Mouse (Mus musculus): Measurements from ENCODE around the gene Olfr1316. TPM values are rescaled to one million over a fixed set of nuclear protein-coding genes. Genes with fewer than 3 reads are reported as not detected.

Olfr1316 gene
- not detected in 2 replicates for polyA plus RNA-seq (2016; fragmentation: Nextera tagmentation; extraction: Ambion mirVana)

- 74% methylated on average over 2 of the region's 2 CpGs for WGBS (ENCODE audit: insufficient replicate concordance)
- H3K9me3 ChIP-seq (replicated peaks): no peaks in the 10 kb centered on the region
- H3K4me3 ChIP-seq: no peak within 1 kb of the TSS
- no peak within 1 kb of the TSS for H3K4me2 ChIP-seq
- H3K4me1 ChIP-seq: no peaks in the 10 kb centered on the region
- H3K9ac ChIP-seq: no peak within 1 kb of the TSS
- H3K27me3 ChIP-seq (replicated peaks): no peaks in the 10 kb centered on the region
- ATAC-seq: no peak
- no peaks in the 10 kb centered on the region for H3K36me3 ChIP-seq
- H3K27ac ChIP-seq: no peak within 1 kb of the TSS
These were observed at the start of gene Olfr1316 for GRCm38 (mm10) chr2:112134877-112135276. Olfr1316 (minus strand) TSS chr2:112134977.

- Histone ChIP-seq H3K27me3 (replicated peaks) (no peaks in the 10 kb centered on the region), H3K4me2 (no peak within 1 kb of the TSS), H3K4me3 (no peak within 1 kb of the TSS), H3K4me1 (no peaks in the 10 kb centered on the region), H3K9me3 (replicated peaks) (no peaks in the 10 kb centered on the region), H3K36me3 (no peaks in the 10 kb centered on the region), H3K9ac (no peak within 1 kb of the TSS), H3K27ac (no peak within 1 kb of the TSS)
- no peak for ATAC-seq
These were observed 19.1 kb upstream of the Olfr1316 start, which contains the start of gene Olfr1318 for GRCm38 (mm10) chr2:112153898-112154297. Olfr1318 (plus strand) TSS chr2:112154198.

GRCm38 (mm10) chr2:112140029-112140428 is 5.3 kb upstream of the Olfr1316 start, which contains the start of gene Olfr1317:
Olfr1317 (plus strand) TSS chr2:112140329.
- H3K4me2 ChIP-seq: no peak within 1 kb of the TSS
- no peak within 1 kb of the TSS for H3K9ac ChIP-seq
- H3K9me3 ChIP-seq (replicated peaks): no peaks in the 10 kb centered on the region
- no peak for ATAC-seq
- no peaks in the 10 kb centered on the region for H3K4me1 ChIP-seq
- H3K27ac ChIP-seq: no peak within 1 kb of the TSS
- no peak within 1 kb of the TSS for H3K4me3 ChIP-seq
- H3K27me3 ChIP-seq (replicated peaks): no peaks in the 10 kb centered on the region
- no peaks in the 10 kb centered on the region for H3K36me3 ChIP-seq
- WGBS (ENCODE audit: insufficient replicate concordance): 63% methylated on average over 2 of the region's 2 CpGs

- Histone ChIP-seq H3K9ac (no peak within 1 kb of the TSS), H3K4me3 (no peak within 1 kb of the TSS), H3K4me2 (no peak within 1 kb of the TSS), H3K36me3 (no peaks in the 10 kb centered on the region), H3K27ac (no peak within 1 kb of the TSS), H3K4me1 (no peaks in the 10 kb centered on the region), H3K27me3 (replicated peaks) (no peaks in the 10 kb centered on the region), H3K9me3 (replicated peaks) (no peaks in the 10 kb centered on the region)
- 42% methylated on average over 1 of the region's 1 CpGs for WGBS (ENCODE audit: insufficient replicate concordance)
- ATAC-seq: no peak
These were observed 19.4 kb downstream of the Olfr1316 start, which contains the start of gene Olfr1315-ps1 for GRCm38 (mm10) chr2:112115340-112115739. Olfr1315-ps1 (minus strand) TSS chr2:112115440.

GRCm38 (mm10) chr2:112096681-112097080 is 38.1 kb downstream of the Olfr1316 start, which contains the start of gene Olfr1314:
Olfr1314 (minus strand) TSS chr2:112096781.
- Histone ChIP-seq H3K27me3 (replicated peaks) (no peaks in the 10 kb centered on the region), H3K9me3 (replicated peaks) (no peaks in the 10 kb centered on the region), H3K4me2 (no peak within 1 kb of the TSS), H3K36me3 (no peaks in the 10 kb centered on the region), H3K9ac (no peak within 1 kb of the TSS), H3K4me1 (no peaks in the 10 kb centered on the region), H3K4me3 (no peak within 1 kb of the TSS), H3K27ac (no peak within 1 kb of the TSS)
- ATAC-seq: no peak

GRCm38 (mm10) chr2:112077743-112078142 is 57.0 kb downstream of the Olfr1316 start, which contains the start of gene Olfr1313:
Olfr1313 (minus strand) TSS chr2:112077843.
- Histone ChIP-seq H3K4me3 (no peak within 1 kb of the TSS), H3K4me1 (no peaks in the 10 kb centered on the region), H3K4me2 (no peak within 1 kb of the TSS), H3K27ac (no peak within 1 kb of the TSS), H3K9ac (no peak within 1 kb of the TSS), H3K9me3 (replicated peaks) (no peaks in the 10 kb centered on the region), H3K36me3 (no peaks in the 10 kb centered on the region), H3K27me3 (replicated peaks) (no peaks in the 10 kb centered on the region)
- ATAC-seq: no peak

Other genes with a start within 250 kb of the Olfr1316 start
- gene Olfr1306, start 218.7 kb downstream of the Olfr1316 start, polyA plus RNA-seq (2016; fragmentation: Nextera tagmentation; extraction: Ambion mirVana): not detected in 2 replicates
- not detected in 2 replicates for gene Olfr1307, start 185.5 kb downstream of the Olfr1316 start, polyA plus RNA-seq (2016; fragmentation: Nextera tagmentation; extraction: Ambion mirVana)
- not detected in 2 replicates for gene Olfr1308, start 170.0 kb downstream of the Olfr1316 start, polyA plus RNA-seq (2016; fragmentation: Nextera tagmentation; extraction: Ambion mirVana)
- gene Olfr1309, start 144.7 kb downstream of the Olfr1316 start, polyA plus RNA-seq (2016; fragmentation: Nextera tagmentation; extraction: Ambion mirVana): not detected in 2 replicates
- not detected in 2 replicates for gene Olfr1310, start 122.3 kb downstream of the Olfr1316 start, polyA plus RNA-seq (2016; fragmentation: Nextera tagmentation; extraction: Ambion mirVana)
- gene Olfr1311, start 110.6 kb downstream of the Olfr1316 start, polyA plus RNA-seq (2016; fragmentation: Nextera tagmentation; extraction: Ambion mirVana): not detected in 2 replicates
- not detected in 2 replicates for gene Olfr1312, start 84.7 kb downstream of the Olfr1316 start, polyA plus RNA-seq (2016; fragmentation: Nextera tagmentation; extraction: Ambion mirVana)
- gene Olfr1313, start 57.1 kb downstream of the Olfr1316 start, polyA plus RNA-seq (2016; fragmentation: Nextera tagmentation; extraction: Ambion mirVana): not detected in 2 replicates
- gene Olfr1314, start 38.2 kb downstream of the Olfr1316 start, polyA plus RNA-seq (2016; fragmentation: Nextera tagmentation; extraction: Ambion mirVana): not detected in 2 replicates
- not detected in 2 replicates for gene Olfr1315-ps1, start 19.5 kb downstream of the Olfr1316 start, polyA plus RNA-seq (2016; fragmentation: Nextera tagmentation; extraction: Ambion mirVana)
- not detected in 2 replicates for gene Olfr1317, start 5.4 kb upstream of the Olfr1316 start, polyA plus RNA-seq (2016; fragmentation: Nextera tagmentation; extraction: Ambion mirVana)
- not detected in 2 replicates for gene Olfr1318, start 19.2 kb upstream of the Olfr1316 start, polyA plus RNA-seq (2016; fragmentation: Nextera tagmentation; extraction: Ambion mirVana)
- gene Lpcat4, start 104.5 kb upstream of the Olfr1316 start, polyA plus RNA-seq (2016; fragmentation: Nextera tagmentation; extraction: Ambion mirVana): 5.9 TPM in 2 replicates
- not detected in 2 replicates for gene Nutm1, start 124.3 kb upstream of the Olfr1316 start, polyA plus RNA-seq (2016; fragmentation: Nextera tagmentation; extraction: Ambion mirVana)
- gene Nop10, start 126.9 kb upstream of the Olfr1316 start, polyA plus RNA-seq (2016; fragmentation: Nextera tagmentation; extraction: Ambion mirVana): 211 and 213 TPM in 2 replicates
- gene Slc12a6, start 130.8 kb upstream of the Olfr1316 start, polyA plus RNA-seq (2016; fragmentation: Nextera tagmentation; extraction: Ambion mirVana): 7.0 and 7.4 TPM in 2 replicates
- gene Gm21985, start 131.3 kb upstream of the Olfr1316 start, polyA plus RNA-seq (2016; fragmentation: Nextera tagmentation; extraction: Ambion mirVana): not detected in 2 replicates
- gene Emc4, start 233.1 kb upstream of the Olfr1316 start, polyA plus RNA-seq (2016; fragmentation: Nextera tagmentation; extraction: Ambion mirVana): 50.6 and 53.4 TPM in 2 replicates
- 25.9 and 29.1 TPM in 2 replicates for gene Katnbl1, start 244.2 kb upstream of the Olfr1316 start, polyA plus RNA-seq (2016; fragmentation: Nextera tagmentation; extraction: Ambion mirVana)

Measured in liver, embryonic 12.5 days (tissue).